Mouse (Mus musculus) lung, postnatal 0 days (tissue): ENCODE measurements around the gene Chd9.

Experiments used
- CTCF ChIP-seq: IDR thresholded peaks from 2 replicates; pipeline ENCODE4 v1.5.1; 2016; ENCODE audit warnings: antibody characterized with exemption, mild to moderate bottlenecking
- EP300 ChIP-seq: IDR thresholded peaks from 2 replicates; pipeline ENCODE4 v1.6.1; 2016; ENCODE audit warnings: antibody characterized with exemption, mild to moderate bottlenecking, control low read depth

- no peak for TF ChIP-seq CTCF
- no peak for TF ChIP-seq EP300
Observed at GRCm38 (mm10) chr8:91077077-91077867, 249.1 kb downstream of the Chd9 start.
